Mouse (Mus musculus) G1E (cell line): ENCODE measurements around the gene Gm4981.

Experiments
- CTCF ChIP-seq: IDR thresholded peaks from 2 replicates; pipeline ENCODE4 v1.5.1; 2012; ENCODE audit warnings: low read depth, low read length, inconsistent platforms, mixed read lengths
- GATA1 ChIP-seq: IDR thresholded peaks from 2 replicates; pipeline ENCODE4 v1.6.1; 2012; ENCODE audit warnings: borderline replicate concordance, low read length, inconsistent platforms, mixed read lengths

DNA sequence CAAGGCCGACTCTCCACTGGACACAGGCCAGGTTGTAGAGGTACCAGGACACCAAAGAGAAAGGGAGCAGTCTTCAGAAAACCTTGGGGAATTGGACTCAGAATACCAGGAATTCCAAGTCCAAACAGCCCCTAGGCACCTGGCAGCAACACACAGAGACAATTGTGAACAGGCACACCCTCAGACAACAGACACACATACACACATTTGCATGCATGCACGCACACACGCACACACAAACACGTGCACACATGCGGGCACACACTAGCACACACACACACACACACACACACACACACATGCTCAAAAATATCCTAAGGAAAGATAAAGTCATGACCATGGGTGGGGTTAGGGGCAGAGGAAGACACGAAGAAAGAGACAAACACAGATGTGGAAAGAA is 15.8 kb downstream of the Gm4981 start:
- TF ChIP-seq CTCF = no peak
- TF ChIP-seq GATA1 = no peak
